Mouse (Mus musculus): ENCODE data around the gene Zc3h15. TPM values are rescaled to one million over a fixed set of nuclear protein-coding genes. Genes with fewer than 3 reads are reported as not detected.
"Not testable (repeated sequence)": the region's sequence is repeated elsewhere in the genome, so short reads cannot be mapped to it uniquely, and the experiment has no call there.

The Zc3h15 gene
- polyA plus RNA-seq, 1 experiment from 2014 or later, result 178 TPM

DNA sequence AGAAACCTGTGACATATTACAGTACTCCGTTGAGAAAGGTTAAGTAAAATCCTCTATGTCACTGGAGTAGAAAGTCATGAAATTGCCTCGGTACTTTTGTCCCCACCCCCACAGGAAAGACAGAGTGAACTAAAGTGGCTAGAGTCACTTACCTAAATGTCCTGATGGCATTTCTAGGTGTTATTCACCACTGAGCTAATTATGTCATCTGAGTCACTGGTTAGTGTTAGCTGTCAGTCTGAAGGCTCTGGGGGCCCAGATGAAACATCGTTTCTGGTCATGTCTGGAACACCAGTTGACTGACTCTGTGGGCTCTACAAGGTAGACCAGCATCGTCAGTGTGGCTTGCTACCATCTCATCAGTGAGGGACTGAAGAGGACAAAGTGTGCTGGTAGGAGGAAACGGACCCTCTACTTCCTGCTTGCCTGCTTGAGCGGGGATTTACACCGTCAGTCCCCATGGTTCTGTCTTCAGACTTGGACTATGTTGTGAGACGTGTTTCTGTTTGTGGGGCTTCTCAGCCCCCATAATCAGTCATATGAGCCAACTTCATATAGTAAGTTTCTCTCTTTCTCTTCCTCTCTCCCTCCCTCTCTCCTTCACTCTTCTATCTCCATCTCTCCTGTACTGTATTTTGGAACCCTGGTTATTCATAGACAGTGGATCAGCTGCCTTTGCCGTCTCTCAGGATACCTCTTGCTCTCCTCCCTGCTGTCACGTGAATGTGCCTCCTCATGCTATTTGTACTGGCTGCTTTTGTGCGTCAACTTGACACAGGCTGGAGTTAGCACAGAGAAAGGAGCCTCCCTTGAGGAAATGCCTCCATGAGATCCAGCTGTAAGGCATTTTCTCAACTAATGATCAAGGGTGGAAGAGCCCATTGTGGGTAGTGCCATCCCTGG lies 51.4 kb downstream of the Zc3h15 start:
- H3K9ac ChIP-seq (ENCODE audit: low read length), result no peak overlapping the region
- 86% methylated on average over 11 of the region's 11 CpGs for WGBS
- H3K36me3 ChIP-seq (ENCODE audit: control insufficient read depth, insufficient read depth, low read length), result no peaks in the 10 kb centered on the region
- H3K4me2 ChIP-seq (ENCODE audit: low read depth, low read length, severe bottlenecking), result no peak overlapping the region
- ATAC-seq (replicated peaks; ENCODE audit: low FRiP score) (no peak), DNase-seq (ENCODE audit: low spot score) (no peak)
- no peak overlapping the region for H3K4me3 ChIP-seq (ENCODE audit: low read depth, low read length)
- H3K9me3 ChIP-seq (ENCODE audit: control insufficient read depth, low read length), result no peaks in the 10 kb centered on the region
- H3K27me3 ChIP-seq (ENCODE audit: control insufficient read depth, insufficient read depth, low read length), result no peaks in the 10 kb centered on the region
- no peak overlapping the region for H3K27ac ChIP-seq (ENCODE audit: low read depth, low read length)
- peaks cover 4% of the 10 kb centered on the region; the same call in 1 of the 2 replicates for H3K4me1 ChIP-seq (replicated peaks; ENCODE audit: control insufficient read depth, insufficient read depth, low read length)

DNA sequence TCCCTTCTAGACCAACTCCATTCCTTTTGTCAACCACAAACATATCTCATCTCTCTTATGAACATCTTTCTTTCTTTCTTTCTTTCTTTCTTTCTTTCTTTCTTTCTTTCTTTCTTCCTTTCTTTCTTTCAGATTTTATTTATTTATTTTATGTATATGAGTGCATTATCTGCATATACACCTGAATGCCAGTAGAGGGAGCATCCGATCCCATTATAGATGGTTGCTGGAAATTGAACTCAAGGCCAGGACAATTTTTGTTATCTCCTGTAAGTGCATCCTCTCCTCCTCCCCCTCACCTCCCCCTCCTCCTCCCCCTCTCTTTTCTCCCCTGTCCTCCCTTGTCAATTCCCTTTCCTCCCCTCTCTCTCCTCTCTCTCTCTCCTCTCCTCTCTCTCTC lies 54.2 kb downstream of the Zc3h15 start:
- no peak overlapping the region for H3K4me2 ChIP-seq (ENCODE audit: low read depth, low read length, severe bottlenecking)
- no peaks in the 10 kb centered on the region for H3K4me1 ChIP-seq (replicated peaks; ENCODE audit: control insufficient read depth, insufficient read depth, low read length)
- H3K27me3 ChIP-seq (ENCODE audit: control insufficient read depth, insufficient read depth, low read length), result no peaks in the 10 kb centered on the region
- H3K9ac ChIP-seq (ENCODE audit: low read length), result no peak overlapping the region
- H3K9me3 ChIP-seq (ENCODE audit: control insufficient read depth, low read length), result no peaks in the 10 kb centered on the region
- no peak overlapping the region for H3K27ac ChIP-seq (ENCODE audit: low read depth, low read length)
- no peak overlapping the region for H3K4me3 ChIP-seq (ENCODE audit: low read depth, low read length)
- no peaks in the 10 kb centered on the region for H3K36me3 ChIP-seq (ENCODE audit: control insufficient read depth, insufficient read depth, low read length)
- no peak for DNase-seq (ENCODE audit: low spot score)
- no peak for ATAC-seq (replicated peaks; ENCODE audit: low FRiP score)
- WGBS, result 62% methylated on average over 1 of the region's 1 CpGs

DNA sequence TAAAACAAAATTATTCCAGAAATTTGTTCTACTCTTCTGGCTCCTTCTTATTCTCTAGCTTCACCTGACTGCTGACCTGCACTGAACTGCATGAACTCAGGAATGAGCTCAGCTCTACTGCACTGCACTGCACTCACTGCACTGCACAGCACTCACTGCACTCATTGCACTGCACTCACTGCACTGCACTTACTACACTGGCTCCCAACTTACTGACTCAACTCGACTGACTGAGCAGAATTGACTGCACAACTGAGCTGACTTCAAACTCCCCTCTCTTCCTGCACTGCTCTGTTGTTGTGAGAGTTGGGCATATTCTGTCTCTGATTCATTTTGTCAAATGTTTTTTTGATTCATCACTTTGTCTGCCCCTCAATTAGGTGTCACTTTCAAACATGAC lies 55.1 kb downstream of the Zc3h15 start:
- Histone ChIP-seq H3K27me3 (ENCODE audit: control insufficient read depth, insufficient read depth, low read length) (no peaks in the 10 kb centered on the region), H3K9ac (ENCODE audit: low read length) (no peak overlapping the region), H3K4me1 (replicated peaks; ENCODE audit: control insufficient read depth, insufficient read depth, low read length) (no peaks in the 10 kb centered on the region), H3K27ac (ENCODE audit: low read depth, low read length) (no peak overlapping the region), H3K4me2 (ENCODE audit: low read depth, low read length, severe bottlenecking) (no peak overlapping the region), H3K4me3 (ENCODE audit: low read depth, low read length) (no peak overlapping the region), H3K9me3 (ENCODE audit: control insufficient read depth, low read length) (no peaks in the 10 kb centered on the region), H3K36me3 (ENCODE audit: control insufficient read depth, insufficient read depth, low read length) (no peaks in the 10 kb centered on the region)
- 58% methylated on average over 1 of the region's 1 CpGs for WGBS
- ATAC-seq (replicated peaks; ENCODE audit: low FRiP score) (no peak), DNase-seq (ENCODE audit: low spot score) (no peak)

DNA sequence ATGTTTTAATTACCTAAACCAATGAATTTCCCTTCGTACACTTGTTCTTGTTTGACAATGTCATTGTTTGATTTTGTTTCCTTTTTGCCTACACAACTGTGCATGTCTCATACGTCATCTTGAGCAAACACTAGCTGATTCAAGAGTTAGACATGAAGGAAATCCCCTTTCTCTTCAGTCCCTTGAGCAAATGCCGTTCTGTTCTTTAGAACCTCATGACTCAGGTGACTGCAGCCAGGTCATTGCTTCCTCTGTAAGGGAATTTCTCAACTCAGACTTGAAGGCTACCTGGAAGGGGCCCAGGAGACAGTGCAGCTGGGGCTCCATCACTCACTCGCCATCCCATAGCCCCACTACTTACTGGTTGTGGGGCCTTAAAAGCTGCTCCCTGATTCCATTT lies 56.4 kb downstream of the Zc3h15 start:
- Histone ChIP-seq H3K36me3 (ENCODE audit: control insufficient read depth, insufficient read depth, low read length) (no peaks in the 10 kb centered on the region), H3K9ac (ENCODE audit: low read length) (no peak overlapping the region), H3K27ac (ENCODE audit: low read depth, low read length) (no peak overlapping the region), H3K4me3 (ENCODE audit: low read depth, low read length) (no peak overlapping the region), H3K27me3 (ENCODE audit: control insufficient read depth, insufficient read depth, low read length) (no peaks in the 10 kb centered on the region), H3K4me2 (ENCODE audit: low read depth, low read length, severe bottlenecking) (no peak overlapping the region), H3K4me1 (replicated peaks; ENCODE audit: control insufficient read depth, insufficient read depth, low read length) (no peaks in the 10 kb centered on the region), H3K9me3 (ENCODE audit: control insufficient read depth, low read length) (no peaks in the 10 kb centered on the region)
- no peak for ATAC-seq (replicated peaks; ENCODE audit: low FRiP score)
- 83% methylated on average over 4 of the region's 4 CpGs for WGBS
- DNase-seq (ENCODE audit: low spot score), result no peak

DNA sequence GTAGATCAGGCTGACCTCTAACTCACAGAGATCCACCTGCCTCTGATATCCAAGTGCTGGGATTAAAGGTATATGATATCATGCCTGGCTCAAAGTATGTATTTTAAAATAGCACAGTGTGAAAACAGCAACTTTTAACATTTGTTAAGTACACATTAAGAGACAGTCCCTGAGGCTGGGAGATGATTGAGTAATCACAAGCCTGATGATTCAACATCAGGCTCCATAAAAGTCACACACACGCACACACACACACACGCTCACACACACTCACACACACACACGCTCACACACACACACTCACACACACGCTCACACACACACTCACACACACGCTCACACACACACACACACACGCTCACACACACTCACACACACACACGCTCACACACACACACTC lies 58.2 kb downstream of the Zc3h15 start:
- no peaks in the 10 kb centered on the region for H3K4me1 ChIP-seq (replicated peaks; ENCODE audit: control insufficient read depth, insufficient read depth, low read length)
- no peak overlapping the region for H3K4me2 ChIP-seq (ENCODE audit: low read depth, low read length, severe bottlenecking)
- no peaks in the 10 kb centered on the region for H3K27me3 ChIP-seq (ENCODE audit: control insufficient read depth, insufficient read depth, low read length)
- ATAC-seq (replicated peaks; ENCODE audit: low FRiP score), result no peak
- H3K4me3 ChIP-seq (ENCODE audit: low read depth, low read length), result no peak overlapping the region
- H3K36me3 ChIP-seq (ENCODE audit: control insufficient read depth, insufficient read depth, low read length), result no peaks in the 10 kb centered on the region
- H3K9ac ChIP-seq (ENCODE audit: low read length), result no peak overlapping the region
- H3K27ac ChIP-seq (ENCODE audit: low read depth, low read length), result no peak overlapping the region
- no peak for DNase-seq (ENCODE audit: low spot score)
- H3K9me3 ChIP-seq (ENCODE audit: control insufficient read depth, low read length), result no peaks in the 10 kb centered on the region
- 96% methylated on average over 7 of the region's 7 CpGs for WGBS

DNA sequence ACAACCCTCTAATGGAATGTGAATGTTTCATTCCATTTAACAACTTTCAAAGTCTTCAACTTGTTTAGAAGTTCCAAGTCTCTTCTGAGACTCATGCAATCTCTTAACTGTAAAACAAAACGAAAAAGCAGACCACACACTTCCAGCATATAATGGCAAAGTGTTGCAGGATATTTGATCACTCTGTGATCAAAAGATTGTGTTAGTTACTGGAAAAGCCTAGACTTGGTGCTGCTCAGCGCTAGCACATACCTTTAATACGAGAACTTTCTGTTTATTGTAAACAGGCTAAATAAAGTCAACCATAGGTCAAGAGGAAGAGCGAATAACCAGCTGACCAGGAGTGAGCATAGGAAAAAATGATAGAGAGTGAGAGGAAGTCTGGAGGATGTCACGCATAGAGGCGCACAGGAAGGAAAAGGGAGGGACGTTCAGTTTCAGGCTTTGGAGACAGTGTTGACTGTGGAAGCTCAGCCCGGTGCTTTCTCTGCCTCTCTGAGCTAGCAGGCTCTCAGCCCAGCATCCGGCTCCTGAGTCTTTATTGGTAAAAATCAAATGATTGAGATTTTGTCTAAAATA lies 61.4 kb downstream of the Zc3h15 start:
- no peak overlapping the region for H3K9ac ChIP-seq (ENCODE audit: low read length)
- H3K36me3 ChIP-seq (ENCODE audit: control insufficient read depth, insufficient read depth, low read length), result no peaks in the 10 kb centered on the region
- no peaks in the 10 kb centered on the region for H3K4me1 ChIP-seq (replicated peaks; ENCODE audit: control insufficient read depth, insufficient read depth, low read length)
- no peak overlapping the region for H3K27ac ChIP-seq (ENCODE audit: low read depth, low read length)
- no peak overlapping the region for H3K4me2 ChIP-seq (ENCODE audit: low read depth, low read length, severe bottlenecking)
- no peak overlapping the region for H3K4me3 ChIP-seq (ENCODE audit: low read depth, low read length)
- no peak for DNase-seq (ENCODE audit: low spot score)
- no peaks in the 10 kb centered on the region for H3K9me3 ChIP-seq (ENCODE audit: control insufficient read depth, low read length)
- H3K27me3 ChIP-seq (ENCODE audit: control insufficient read depth, insufficient read depth, low read length), result no peaks in the 10 kb centered on the region
- WGBS, result 86% methylated on average over 9 of the region's 9 CpGs
- ATAC-seq (replicated peaks; ENCODE audit: low FRiP score), result no peak

DNA sequence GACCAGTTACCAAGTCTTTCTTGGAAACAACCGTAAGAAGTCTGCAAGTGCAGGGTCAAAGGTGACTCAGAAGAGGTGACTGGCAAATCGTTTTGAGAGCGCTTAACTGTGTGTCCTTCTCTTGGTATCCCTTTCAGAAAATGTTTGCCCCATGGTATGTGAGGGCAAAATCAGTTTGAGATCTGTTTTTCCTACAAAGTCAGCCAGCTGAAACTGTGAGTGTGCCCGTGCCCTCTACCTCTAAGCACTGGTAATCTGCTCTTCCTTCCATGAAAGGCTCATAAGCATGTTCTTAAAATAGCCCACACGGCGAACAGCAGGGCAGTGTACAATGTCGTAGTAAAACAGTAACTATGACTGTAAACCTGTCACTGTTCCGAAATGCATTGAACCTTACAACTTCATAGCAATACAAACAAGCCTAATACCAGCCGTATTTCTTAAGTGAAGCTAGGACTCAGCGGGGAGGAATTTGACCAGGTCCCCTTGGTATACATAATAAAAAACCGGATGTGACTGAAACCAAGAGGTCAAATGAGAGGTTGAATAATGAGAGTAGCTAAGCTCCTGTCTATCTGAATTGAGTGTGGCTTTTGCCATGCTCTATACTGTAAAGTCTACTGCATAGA lies 65.8 kb downstream of the Zc3h15 start:
- Histone ChIP-seq H3K4me2 (ENCODE audit: low read depth, low read length, severe bottlenecking) (no peak overlapping the region), H3K27me3 (ENCODE audit: control insufficient read depth, insufficient read depth, low read length) (no peaks in the 10 kb centered on the region), H3K4me3 (ENCODE audit: low read depth, low read length) (no peak overlapping the region), H3K36me3 (ENCODE audit: control insufficient read depth, insufficient read depth, low read length) (no peaks in the 10 kb centered on the region), H3K27ac (ENCODE audit: low read depth, low read length) (no peak overlapping the region), H3K4me1 (replicated peaks; ENCODE audit: control insufficient read depth, insufficient read depth, low read length) (no peaks in the 10 kb centered on the region), H3K9ac (ENCODE audit: low read length) (no peak overlapping the region), H3K9me3 (ENCODE audit: control insufficient read depth, low read length) (no peaks in the 10 kb centered on the region)
- WGBS, result 79% methylated on average over 11 of the region's 11 CpGs
- DNase-seq (ENCODE audit: low spot score) (no peak), ATAC-seq (replicated peaks; ENCODE audit: low FRiP score) (no peak)

DNA sequence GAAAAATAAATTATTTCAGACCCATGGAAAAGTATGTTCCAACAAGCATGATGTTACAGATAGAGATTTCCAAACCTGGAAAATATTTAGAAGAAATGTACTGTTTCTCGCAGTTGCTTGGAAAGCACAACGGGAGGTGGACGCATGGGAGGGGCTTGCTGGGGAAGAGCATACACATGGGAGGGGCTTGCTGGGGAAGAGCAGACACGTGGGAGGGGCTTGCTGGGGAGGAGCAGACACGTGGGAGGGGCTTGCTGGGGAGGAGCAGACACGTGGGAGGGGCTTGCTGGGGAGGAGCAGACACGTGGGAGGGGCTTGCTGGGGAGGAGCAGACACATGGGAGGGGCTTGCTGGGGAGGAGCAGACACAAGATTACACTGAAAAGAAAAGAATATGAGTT lies 69.0 kb downstream of the Zc3h15 start:
- not testable (repeated sequence) for H3K4me1 ChIP-seq (replicated peaks; ENCODE audit: control insufficient read depth, insufficient read depth, low read length); H3K9me3 ChIP-seq (ENCODE audit: control insufficient read depth, low read length); ATAC-seq (replicated peaks; ENCODE audit: low FRiP score); H3K27ac ChIP-seq (ENCODE audit: low read depth, low read length); H3K4me2 ChIP-seq (ENCODE audit: low read depth, low read length, severe bottlenecking); H3K27me3 ChIP-seq (ENCODE audit: control insufficient read depth, insufficient read depth, low read length); H3K9ac ChIP-seq (ENCODE audit: low read length); H3K36me3 ChIP-seq (ENCODE audit: control insufficient read depth, insufficient read depth, low read length); H3K4me3 ChIP-seq (ENCODE audit: low read depth, low read length); DNase-seq (ENCODE audit: low spot score)
- WGBS, result 76% methylated on average over 7 of the region's 7 CpGs

Measured in forebrain, embryonic 11.5 days (tissue).